Mouse (Mus musculus): ENCODE measurements at regions not wholly inside any gene's neighbourhood (a gene's known extent, or its start where the extent isn't known, plus 50 kb on each side); places are given as distances from the start of the nearest gene placed in this dataset.

DNA sequence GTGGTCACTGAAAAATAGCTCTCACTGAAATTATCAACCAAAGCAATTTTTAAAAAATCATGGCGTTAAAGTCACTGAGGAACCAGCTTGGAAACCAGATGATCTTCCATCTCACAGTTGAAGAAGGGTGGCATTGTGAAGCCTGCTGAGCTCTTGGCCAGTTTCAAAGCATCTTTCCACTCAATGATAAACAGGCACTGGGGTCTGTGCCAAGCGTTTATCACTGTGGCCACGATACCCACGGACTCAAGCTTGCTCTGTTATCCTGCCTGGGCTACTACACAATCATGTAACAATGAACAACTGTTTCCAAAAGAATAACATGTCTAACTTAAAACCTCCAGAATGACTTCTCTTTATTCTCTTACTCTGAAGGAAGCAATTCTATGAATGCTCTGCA is 345.2 kb upstream of the Noct start:
- TF ChIP-seq CTCF (IDR thresholded peaks at IDR 0.05; ENCODE audit: insufficient read depth, low read depth, low read length) (no peak), POLR2A (IDR thresholded peaks at IDR 0.05; ENCODE audit: insufficient read depth, low read depth, low read length) (no peak)
